Mouse (Mus musculus) CD8-positive naive resting alpha-beta T cell, adult 2 months (primary cell): ENCODE results near the gene Sstr2.

Source experiments
- DNase-seq, 2 experiments: peaks; one replicate each; pipeline ENCODE4 v3.0.0; 2022; ENCODE audit warnings: low read depth in 2 of 2, low spot score in 2 of 2

Gene Sstr2

DNA sequence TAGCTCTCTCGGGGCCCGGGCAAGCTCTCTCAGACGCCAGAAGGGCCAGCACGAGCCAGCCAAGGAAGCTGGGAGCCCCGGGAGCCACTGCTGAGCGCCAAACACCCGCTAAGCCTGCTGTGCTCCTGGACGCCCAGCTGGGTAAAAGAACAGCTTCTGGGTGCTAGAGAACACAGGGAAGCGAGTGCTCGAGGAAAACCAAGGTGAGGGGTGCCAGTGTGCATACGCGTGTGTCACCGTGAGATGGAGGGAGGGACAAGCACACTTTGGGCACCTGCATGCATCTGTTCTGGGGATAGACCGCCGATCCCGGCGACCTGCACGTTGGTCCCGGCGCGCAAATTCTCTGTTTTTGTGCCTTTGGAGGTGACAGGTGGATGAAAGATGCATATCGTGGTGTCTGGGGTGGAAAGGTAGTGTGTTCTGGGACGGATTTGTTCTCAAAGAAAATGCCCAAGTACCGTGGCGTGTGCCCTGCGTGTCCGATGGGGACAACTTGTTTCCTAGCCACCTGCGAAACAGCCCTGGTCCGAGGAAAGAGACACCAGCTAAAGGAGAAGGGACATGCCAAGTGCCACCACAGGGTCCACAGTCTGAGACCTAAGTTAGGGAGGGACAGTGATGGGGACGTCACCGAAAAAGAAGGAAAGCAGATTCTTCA, 408 bp downstream of the Sstr2 start:
- DNase-seq = peak in 1 of 2 experiments; percentile 7

DNA sequence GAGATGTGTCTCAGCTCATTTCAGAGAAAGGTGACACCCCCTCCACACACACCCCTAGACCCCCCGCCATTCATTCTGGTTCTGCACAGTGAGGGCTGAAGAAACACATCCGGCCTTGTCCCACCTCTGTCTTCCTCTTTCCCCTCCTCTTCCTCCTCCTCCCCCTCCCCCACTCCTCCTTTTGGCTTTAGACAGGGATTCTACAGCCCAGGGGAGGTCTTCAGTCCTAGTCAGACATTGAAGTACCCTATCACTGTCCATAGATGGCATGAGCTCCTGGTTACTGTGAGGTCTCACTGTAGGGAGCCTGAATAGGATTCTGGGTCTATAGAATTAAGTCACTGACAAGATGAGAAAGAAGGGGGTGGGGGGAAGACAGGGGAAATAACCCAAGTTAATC, 1.9 kb downstream of the Sstr2 start:
- DNase-seq = no peak

DNA sequence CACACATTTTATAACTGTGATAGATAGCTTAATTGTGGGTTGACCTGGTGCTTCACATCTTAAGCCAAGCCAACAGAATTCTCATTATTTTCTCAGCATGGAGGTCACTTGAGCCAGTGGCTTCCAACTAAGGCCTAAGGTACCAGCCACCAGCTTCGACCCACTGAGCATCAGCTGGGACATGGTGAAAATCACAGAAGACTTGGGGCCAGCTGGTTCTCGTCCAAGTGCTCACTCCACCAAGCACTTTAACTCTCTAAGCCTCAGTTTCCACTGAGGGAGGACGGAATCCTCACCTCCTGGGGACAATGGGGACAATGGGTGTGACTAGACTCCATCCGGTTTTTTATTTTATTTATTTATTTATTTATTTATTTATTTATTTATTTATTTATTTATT, 2.9 kb downstream of the Sstr2 start:
- no peak for DNase-seq

DNA sequence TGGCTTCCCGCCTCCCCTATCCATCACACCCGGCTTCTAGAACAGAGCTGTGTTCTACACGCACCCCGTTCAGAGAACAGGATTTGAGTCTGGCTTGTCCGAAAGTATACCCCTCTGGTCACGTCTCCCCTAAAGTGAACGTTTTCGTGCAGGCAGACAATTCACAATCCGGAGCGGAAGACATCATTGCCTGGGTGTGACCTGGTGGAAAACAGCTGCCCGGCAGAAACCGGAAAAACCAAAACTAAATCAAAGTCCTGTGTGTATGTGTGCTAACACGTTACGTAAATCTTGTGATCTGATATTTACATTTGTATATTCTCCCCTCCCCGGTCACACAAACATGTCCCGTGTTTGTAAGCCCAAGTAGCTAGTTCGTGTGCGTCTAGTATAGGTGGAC, 6.3 kb downstream of the Sstr2 start:
- no peak for DNase-seq

DNA sequence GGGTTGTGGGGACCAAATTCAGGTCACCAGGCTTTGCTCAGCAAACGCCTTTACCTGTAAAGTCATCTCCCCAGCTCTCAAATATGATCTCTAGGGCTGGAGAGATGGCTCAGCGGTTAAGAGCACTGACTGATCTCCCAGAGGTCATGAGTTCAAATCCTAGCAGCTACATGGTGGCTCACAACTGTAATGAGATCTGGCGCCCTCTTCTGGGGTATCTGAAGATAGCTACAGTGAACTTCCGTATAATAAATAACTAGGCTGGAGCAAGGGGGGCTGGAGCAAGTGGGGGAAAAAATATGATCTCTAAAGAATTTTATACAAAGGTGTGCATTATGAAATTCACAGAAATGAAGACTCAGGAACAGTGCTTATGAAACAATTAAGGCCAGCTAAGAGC, 8.6 kb downstream of the Sstr2 start:
- DNase-seq = peak in 1 of 2 experiments; percentile 19

DNA sequence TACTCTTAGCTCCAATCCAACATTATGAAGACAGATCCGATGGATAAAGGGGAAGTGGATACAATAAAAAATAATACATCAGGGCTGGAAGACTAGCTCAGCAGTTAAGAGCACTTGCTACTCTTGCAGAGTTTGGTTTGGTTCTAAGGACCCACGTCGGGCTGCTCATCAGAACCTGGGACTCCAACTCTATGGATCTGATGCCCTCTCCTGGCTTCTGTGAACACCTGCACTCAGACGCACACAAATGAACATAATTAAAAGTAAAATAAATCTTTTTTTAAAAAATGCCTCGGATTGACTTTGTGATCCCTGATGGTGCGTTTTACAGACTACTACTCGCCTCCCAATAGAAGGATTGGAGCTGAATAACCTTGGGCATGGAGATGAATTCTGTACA, 11.5 kb downstream of the Sstr2 start:
- no peak for DNase-seq

DNA sequence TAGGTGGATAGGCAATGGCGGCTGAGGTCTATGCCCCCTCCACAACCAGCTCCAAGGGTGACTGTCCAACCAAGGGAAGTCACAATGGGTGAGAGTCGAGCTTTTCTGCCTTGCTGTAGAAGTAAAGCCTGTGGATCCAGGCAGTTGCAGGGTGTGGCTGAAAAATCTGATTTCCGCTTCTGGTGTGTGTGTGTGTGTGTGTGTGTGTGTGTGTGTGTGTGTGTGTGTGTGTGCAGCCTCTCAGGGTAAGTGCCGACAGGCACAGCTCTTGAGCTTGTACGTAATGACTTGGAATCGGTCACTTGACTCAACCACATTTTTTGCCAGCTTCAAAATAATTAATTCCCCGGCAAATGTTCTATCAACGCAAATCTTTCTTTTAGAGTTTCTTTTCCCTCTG, 12.2 kb downstream of the Sstr2 start:
- no peak for DNase-seq

DNA sequence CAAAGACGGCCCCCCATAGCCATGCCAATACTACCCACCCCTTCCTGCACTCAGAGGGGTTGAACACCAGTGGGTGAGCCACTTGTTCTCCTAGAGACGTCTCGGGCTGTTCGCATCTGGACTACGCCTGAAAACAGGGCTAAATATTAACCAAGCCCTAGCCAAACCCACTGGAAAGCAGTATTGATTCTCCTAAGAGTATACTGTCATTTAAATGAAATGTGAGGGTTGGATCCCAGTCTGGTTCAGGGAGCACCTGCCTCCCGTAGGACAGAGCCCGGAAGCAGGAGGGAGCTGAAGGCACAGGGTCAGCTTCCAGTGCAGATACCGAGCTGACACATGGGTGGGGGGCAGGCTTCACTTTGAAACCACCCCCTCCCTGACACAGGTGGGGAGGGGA, 12.7 kb downstream of the Sstr2 start:
- no peak for DNase-seq

DNA sequence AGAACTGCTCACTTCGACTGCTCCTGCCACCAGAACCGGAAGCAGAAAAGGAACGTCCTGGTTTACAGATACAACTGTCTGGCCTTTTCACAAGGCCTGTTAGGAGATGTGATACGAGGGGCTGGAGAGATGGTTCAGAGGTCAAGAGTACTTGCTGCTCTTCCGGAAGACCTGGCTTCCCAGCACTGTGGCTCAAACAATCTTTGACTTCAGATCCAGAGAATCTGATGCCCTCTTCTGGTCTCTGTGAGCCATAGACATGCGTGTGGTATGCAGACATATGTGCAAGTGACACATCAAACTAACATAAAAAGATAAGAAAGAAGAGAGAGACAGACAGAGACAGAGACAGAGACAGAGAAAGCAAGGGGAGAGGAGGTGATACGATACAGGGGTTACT, 13.2 kb downstream of the Sstr2 start:
- DNase-seq = no peak

DNA sequence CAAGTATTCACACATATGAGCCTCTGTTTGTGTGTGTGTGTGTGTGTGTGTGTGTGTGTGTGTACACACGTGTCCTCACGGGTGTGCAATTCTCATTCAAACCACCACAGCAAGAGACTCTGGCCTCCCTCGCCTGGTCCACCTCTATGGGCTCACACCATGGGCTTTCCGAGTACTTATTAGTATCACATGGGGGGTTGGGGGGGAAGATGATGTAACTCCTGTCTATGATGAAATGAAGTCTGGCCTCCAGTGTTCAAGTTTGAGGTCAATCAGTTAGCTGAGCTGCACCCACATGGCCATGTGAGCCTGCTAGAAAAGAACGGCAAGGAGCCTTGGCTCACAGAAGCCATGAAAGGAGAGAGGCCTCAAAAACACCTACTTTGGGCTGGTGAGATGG, 14.3 kb downstream of the Sstr2 start:
- DNase-seq = no peak

DNA sequence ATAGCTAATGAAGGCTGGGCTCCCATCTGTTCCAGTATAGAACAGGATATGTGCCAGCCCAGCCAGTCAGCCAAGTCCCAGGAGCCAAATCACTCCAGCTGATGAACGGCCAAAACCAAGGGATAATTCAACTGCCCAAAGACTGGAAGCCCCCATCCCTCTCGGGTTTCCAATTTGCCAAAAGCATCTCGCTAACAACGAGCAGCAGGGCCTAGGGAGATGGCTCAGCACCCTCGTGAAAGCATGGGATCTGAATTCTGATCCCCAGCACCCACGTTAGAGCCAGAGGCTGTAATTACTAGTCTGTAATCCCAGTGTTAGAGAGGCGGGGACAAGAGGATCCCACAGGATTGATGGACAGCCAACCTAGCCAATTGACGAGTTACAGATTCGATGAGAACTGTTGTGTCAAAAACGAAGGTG, 15.6 kb downstream of the Sstr2 start:
- no peak for DNase-seq

DNA sequence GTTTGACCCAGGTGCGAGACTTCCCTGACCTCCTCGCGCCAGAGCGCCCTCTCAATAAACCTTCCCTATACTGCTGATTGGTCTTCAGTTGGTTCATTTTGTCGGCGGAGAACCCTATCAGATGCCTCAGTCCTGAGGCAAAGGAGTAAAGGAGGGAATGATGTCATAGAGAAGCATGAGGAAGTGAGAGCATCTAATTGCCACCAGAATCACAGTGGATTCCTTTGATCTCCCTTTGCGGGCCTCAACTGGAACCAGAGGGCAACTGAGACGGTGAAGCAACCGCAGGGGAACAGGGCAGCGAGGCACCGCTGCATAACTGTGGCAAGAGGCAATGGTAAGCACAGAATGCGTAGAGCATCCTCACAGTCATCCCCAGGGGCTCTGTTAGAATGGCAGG, 19.5 kb downstream of the Sstr2 start:
- no peak for DNase-seq

DNA sequence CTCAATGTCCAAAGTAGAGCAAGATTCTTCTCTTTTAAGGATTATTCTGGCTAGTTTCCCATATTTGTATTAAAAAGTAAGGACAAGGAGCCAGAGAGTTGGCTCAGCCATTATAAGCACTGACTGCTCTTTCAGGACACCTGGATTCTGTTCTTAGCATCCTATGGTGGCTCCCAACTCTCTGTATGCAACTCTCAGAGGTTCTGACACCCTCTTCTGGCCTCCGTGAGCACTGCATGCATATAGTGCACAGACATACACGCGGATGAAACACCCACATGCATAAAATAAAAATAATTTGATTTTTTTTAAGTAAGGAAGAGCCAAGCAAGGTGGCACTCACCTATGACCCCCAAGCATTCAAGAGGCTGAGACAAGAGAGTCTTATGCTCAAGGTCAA, 26.0 kb downstream of the Sstr2 start:
- no peak for DNase-seq

DNA sequence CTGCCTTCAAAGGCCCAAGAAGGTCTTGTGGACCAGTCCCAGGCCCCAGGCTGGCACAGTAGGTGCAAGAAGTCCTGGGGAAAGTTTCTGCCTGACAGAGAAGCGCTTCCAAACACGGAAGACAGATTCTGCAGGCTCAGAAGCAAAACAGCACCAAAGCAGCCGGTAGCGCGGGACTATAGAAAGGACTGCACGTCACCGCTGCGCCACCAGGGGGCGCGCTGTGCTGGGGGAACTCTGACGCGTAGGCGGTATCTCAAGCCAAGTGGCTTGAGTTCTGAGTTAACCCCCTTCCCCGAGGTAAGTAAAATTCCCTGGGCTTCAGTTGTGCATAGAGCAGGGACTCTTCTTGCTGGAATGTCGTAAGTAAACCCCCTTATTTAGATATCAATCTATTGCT, 29.0 kb downstream of the Sstr2 start:
- peak; percentile 78 to 85 for DNase-seq

DNA sequence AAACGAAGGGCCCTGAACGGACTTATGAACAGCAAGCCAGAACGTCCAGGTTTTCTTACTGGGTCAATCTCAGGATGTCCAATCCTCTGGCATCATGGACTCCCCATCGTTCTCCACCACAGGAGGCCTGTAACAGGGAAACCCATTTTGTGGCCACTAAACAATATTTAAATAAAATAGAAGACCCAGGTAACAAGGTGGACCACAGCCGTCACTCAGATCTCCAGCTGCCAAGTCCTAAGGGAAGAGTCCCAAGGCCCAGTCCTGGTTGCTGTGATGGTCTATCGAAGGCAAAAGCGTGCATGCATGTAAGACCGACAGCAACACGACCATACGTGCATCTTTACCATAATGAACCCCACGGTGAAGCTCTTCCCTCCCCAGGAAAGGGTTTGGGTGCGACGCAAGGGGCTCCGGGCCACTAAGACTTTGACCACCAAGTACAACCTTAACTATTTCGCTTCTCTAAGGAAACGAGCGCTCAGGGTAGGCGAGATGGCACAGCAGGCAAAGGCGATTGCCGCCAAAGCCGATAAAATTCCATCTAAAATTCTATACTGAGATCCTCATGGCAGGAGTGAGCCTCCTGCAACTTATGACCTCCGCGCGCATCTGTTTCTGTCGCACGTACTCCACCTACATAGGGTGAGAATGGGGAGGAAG, 29.7 kb downstream of the Sstr2 start, which contains the start of gene Cog1:
TSS of gene Cog1 (plus strand) at position 480 of the 663 bp plus-strand sequence.
- no peak for DNase-seq

DNA sequence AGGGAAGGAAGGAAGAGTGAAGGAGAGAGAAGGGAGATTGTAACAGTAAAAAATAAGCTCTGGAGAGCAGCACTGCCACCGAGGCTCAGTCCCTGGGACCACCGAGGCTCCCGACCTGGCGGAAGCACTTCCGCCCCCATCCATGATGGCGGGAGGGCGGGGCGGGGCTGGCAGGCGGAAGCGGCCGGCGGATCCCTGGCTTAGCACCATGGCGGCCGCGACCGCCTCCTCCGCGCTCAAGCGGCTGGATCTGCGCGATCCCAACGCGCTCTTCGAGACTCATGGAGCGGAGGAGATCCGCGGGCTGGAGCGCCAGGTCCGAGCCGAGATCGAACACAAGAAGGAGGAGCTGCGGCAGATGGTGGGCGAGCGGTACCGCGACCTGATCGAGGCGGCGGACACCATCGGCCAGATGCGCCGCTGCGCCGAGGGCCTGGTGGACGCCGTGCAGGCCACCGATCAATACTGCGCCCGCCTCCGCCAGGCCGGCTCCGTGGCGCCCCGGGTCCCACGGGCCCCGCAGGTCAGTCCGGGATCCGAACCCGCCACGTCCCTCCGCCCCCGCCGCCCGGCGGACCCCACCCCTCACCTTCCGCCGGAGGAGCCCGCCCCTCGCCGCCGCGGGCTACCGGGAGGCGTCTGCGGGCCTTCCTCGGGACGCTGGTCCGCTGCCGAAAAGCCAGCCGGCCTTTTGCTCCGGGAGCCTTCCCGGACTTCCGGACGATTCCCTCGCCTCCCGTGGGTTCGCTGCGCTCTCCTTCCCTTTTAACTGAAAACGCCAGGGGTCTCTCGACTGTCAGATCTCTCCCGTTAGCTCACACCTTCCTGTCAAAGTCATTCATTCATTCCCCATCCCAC, 30.4 kb downstream of the Sstr2 start, which contains the start of gene Slc39a11:
TSS of gene Slc39a11 (minus strand) at position 727 of the 858 bp plus-strand sequence.
- peak; percentile 45 to 50 for DNase-seq

DNA sequence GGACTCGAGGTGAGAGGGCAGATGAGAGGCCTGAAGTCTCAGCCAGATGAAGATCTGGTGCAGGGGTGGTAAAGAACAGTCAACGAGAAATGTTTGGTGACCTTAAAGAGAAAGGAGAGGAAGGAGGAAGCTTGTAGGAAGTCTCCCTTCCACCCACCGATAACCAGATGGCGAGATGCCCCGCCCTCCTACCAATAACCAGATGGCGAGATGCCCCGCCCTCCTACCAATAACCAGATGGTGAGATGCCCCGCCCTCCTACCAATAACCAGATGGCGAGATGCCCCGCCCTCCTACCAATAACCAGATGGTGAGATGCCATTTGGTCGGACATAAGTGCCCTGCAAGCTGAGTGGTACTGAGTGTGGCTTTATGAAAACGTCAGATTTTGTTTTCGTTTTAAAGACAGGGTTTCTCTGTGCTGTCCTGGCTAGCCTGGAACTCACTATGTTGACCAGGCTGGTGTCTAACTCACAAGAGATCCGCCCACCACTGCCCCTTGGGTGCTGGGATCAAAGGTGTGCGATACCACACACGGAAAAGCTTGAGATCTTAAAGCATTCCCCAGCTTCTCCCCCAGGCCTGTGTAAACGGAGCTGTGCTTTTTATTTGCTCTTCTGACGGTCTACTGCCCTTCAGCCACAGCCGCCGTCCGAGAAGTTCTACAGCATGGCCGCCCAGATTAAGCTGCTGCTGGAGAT, 32.2 kb downstream of the Sstr2 start:
- no peak for DNase-seq

DNA sequence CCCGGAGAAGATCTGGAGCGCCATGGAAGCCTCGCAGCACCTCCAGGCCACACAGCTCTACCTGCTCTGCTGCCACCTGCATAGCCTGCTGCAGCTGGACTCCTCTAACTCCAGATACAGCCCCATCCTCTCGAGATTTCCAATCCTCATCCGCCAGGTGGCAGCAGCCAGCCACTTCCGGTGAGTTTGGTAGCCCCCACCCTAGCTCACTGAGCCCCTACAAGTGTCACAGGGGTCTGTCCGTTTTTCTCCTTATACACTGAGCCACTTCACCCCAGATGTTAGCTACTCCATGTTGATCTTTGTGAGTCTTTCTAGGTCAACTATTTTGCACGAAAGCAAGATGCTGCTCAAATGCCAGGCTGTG, 32.7 kb downstream of the Sstr2 start:
- DNase-seq = peak in 1 of 2 experiments; percentile 11

DNA sequence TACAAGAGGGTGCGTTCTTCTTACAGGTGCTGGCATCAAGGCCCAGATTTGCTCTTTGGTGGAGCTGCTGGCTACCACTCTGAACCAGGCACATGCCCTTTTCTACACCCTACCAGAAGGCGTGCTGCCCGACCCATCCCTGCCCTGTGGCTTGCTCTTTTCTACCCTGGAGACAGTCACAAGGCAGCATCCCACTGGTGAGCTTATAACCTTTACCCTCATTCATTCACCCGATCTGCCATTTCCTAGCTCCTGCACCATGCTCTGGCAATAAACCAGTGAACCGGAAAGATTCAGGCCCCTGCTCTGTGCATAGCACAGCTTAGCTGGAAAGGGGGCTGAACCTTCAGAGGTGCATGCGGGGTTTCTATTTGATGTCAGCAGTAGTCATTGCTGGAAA, 33.4 kb downstream of the Sstr2 start:
- DNase-seq = no peak

DNA sequence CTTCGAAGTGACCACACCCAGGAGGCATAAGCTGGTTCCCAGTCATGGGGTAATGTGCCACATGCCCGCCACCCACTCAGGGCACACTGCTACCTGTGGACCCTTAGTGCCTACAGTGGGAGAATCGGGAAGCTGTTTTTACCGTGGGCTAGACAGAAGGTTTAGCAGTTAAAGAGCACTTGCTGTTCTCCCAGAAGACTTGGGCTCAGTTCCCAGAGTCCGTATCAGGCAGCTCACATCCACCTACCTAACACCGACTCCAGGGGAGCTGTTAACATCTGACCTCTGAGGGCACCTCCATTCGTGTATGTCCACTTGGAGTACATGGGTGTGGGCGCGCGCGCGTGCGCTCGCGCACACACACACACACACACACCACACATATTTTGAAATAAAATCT, 35.0 kb downstream of the Sstr2 start:
- no peak for DNase-seq

DNA sequence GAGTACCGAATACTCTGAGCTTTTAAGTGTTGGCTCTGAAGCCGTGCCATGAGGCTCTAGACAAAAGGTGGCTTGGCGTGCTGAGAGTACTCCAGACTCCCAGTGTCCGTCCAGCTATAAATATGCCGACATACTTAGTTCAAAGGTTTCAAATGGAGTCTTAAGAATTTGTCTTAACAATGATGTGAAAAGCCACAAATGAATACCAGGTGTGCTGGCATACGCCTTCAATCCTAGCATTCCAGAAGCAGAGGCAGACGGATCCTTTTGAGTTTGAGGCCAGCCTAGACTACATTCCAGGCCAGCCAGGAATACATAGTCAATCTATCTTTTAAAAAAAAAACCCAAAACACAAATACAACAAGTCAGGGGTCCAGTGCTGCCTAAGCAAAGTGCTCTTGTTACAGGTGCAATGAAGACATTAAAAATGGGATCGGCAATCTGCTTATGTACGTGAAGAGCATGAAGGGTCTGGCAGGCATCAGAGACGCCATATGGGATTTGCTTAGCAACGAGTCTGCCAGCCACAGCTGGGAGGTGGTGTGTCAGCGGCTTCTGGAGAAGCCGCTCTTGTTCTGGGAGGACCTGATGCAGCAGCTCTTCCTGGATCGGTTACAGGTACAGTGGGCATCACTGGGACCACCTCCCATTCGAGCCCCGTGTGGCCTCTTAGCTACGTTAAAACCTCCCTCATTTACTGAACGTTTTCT, 35.6 kb downstream of the Sstr2 start:
- no peak for DNase-seq
